Mouse (Mus musculus) hindbrain, postnatal 0 days (tissue): ENCODE measurements at regions not wholly inside any gene's neighbourhood (a gene's known extent, or its start where the extent isn't known, plus 50 kb on each side); places are given as distances from the start of the nearest gene placed in this dataset.

Source experiments
- ATAC-seq: fragments of 200-750 bp; cut with Nextera tagmentation; 2 replicates; pipeline ENCODE4 v1.8.0; 2017; ENCODE audit warnings: mild to moderate bottlenecking, moderate TSS enrichment, moderate library complexity
- DNase-seq: peaks from one replicate; pipeline ENCODE4 v3.0.0-alpha.2; 2015; ENCODE audit warnings: low spot score
- H3K27ac ChIP-seq: fragments of 300-500 bp; sonication (generic); 2 replicates; pipeline ENCODE4 v1.5.1; 2014; ENCODE audit warnings: mild to moderate bottlenecking
- H3K27me3 ChIP-seq: fragments of 300-500 bp; sonication (generic); 2 replicates; pipeline ENCODE4 v1.6.1; 2014; ENCODE audit warnings: low read length, mixed read lengths; ENCODE audit not compliant: insufficient read depth
- H3K36me3 ChIP-seq: fragments of 300-500 bp; sonication (generic); 2 replicates; pipeline ENCODE4 v1.6.1; 2014; ENCODE audit warnings: low read length, mixed read lengths; ENCODE audit not compliant: insufficient read depth
- H3K4me1 ChIP-seq: fragments of 300-500 bp; sonication (generic); 2 replicates; pipeline ENCODE4 v1.6.1; 2014; ENCODE audit warnings: antibody characterized with exemption, low read length, mixed read lengths; ENCODE audit not compliant: insufficient read depth
- H3K4me2 ChIP-seq: fragments of 300-500 bp; sonication (generic); 2 replicates; pipeline ENCODE4 v1.6.1; 2014; ENCODE audit warnings: low read depth, mild to moderate bottlenecking, low read length, moderate library complexity, mixed read lengths
- H3K4me3 ChIP-seq: fragments of 300-500 bp; sonication (generic); 2 replicates; pipeline ENCODE4 v1.5.1; 2014; ENCODE audit warnings: low read length
- H3K9ac ChIP-seq: fragments of 300-500 bp; sonication (generic); replicated peaks from 2 replicates; pipeline ENCODE4 v1.6.1; 2014; ENCODE audit warnings: mild to moderate bottlenecking, low read length, moderate library complexity, mixed read lengths
- H3K9me3 ChIP-seq: fragments of 300-500 bp; sonication (generic); 2 replicates; pipeline ENCODE4 v1.6.1; 2016; ENCODE audit warnings: low read length, mixed read lengths
- CTCF ChIP-seq: IDR thresholded peaks from 2 replicates; pipeline ENCODE4 v1.5.1; 2016; ENCODE audit warnings: antibody characterized with exemption, control low read depth, low read depth
- WGBS: fragments of 180-500 bp; shearing (Covaris S2); extraction: QIAGEN DNeasy Blood & Tissue Kit; methylation state at CpG from one replicate; pipeline ENCODE4 v1.1.7; 2014; 5-methylcytosine and 5-hydroxymethylcytosine counted together

DNA sequence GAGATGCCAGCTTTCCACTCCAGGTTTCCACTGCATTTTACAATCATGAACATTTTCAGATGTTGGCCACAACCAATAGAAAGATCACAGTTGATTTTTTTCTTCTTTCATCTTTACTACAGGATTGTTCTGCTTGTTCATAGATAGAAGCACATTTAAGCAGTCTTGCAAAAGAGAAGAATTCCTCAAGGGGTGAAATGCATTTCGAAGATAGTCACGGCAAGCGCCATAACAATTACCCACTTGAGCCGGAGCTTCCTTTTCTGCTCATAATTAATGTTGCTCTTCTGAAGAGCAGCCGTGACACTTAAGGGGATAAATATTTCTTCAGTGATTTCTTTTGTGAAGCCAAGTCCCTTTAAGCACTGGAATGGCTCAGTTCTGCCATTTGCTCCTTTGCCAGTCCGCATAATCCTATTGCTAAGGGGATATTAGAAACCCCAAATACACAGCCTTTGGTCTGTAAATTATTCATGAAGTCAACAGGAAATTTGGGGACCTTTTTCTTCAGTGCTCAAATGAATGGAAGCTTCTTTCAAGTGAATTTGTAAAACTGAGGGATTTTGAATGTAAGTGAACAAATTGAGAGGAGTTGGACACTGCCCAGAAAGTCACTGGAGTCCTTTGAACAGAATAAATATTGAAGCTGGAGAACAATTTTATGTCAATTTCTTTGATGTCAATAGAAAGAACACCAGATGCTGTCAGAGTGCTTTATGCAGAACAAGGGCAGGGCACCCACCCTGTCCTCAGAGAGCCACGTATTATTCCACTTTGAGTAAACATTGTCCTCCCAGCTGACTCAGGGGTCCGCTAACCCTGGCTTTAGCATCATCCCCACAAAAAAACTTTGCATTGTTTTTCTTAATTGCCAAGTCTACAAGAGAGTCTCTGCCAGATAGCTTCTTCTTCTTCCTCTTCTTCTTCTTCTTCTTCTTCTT, 74.1 kb upstream of the Adcy1 start:
- no peak for TF ChIP-seq CTCF
- H3K9me3 ChIP-seq: no peaks in the 10 kb centered on the region
- no peak overlapping the region for H3K27ac ChIP-seq
- no peaks in the 10 kb centered on the region for H3K27me3 ChIP-seq
- no peak overlapping the region for H3K9ac ChIP-seq
- no peak overlapping the region for H3K4me2 ChIP-seq
- DNase-seq (peak; percentile 16), ATAC-seq (no peak)
- no peaks in the 10 kb centered on the region for H3K36me3 ChIP-seq
- H3K4me3 ChIP-seq: no peak overlapping the region
- WGBS: 41% methylated on average over 8 of the region's 8 CpGs
- no peaks in the 10 kb centered on the region for H3K4me1 ChIP-seq

DNA sequence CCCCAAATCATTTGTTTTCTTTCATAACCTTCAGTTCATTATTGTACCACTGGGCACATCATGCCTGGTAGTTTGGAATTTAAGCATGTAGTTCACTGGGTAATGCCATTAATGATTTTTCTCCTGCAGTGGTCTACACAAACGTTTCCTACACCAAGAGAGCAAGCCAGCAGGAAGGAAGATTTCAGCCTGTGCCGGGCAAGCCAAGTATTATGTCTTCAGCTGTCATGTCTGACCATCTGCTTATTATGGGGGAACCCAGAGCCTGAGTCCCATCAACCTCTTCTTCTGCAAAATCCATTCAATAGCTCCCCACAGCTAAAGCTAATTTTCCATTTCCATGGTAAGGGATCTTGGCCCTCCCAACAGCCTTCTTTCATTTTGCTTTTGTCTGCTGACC, 75.3 kb upstream of the Adcy1 start:
- H3K9me3 ChIP-seq: no peaks in the 10 kb centered on the region
- 25% methylated on average over 2 of the region's 2 CpGs for WGBS
- H3K4me2 ChIP-seq: no peak overlapping the region
- no peak overlapping the region for H3K27ac ChIP-seq
- no peak for TF ChIP-seq CTCF
- H3K4me1 ChIP-seq: no peaks in the 10 kb centered on the region
- H3K9ac ChIP-seq: no peak overlapping the region
- H3K27me3 ChIP-seq: no peaks in the 10 kb centered on the region
- H3K36me3 ChIP-seq: no peaks in the 10 kb centered on the region
- no peak; the same call in 1 of the 2 replicates for ATAC-seq
- no peak overlapping the region for H3K4me3 ChIP-seq
- peak; percentile 24 for DNase-seq

DNA sequence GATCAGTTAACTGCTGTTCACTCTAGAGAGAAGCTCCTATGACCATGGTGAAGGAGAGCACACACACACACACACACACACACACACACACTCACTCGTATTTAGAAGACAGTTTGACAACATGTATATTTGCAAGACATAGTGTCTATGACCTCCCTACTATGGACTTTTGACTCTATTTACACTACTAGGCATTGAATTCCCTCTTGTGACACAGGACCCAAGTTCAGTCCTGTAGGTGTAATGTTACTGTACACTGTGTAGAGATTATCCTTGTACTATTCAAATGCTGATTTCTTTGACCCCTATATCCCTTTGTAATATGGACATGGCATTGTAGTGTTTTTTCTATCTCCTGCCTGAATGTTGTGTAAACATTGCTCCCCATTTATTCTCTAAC, 76.2 kb upstream of the Adcy1 start:
- DNase-seq (no peak), ATAC-seq (no peak)
- Histone ChIP-seq H3K36me3 (no peaks in the 10 kb centered on the region), H3K27ac (no peak overlapping the region), H3K9ac (no peak overlapping the region), H3K4me2 (no peak overlapping the region), H3K27me3 (no peaks in the 10 kb centered on the region), H3K4me1 (no peaks in the 10 kb centered on the region), H3K4me3 (no peak overlapping the region), H3K9me3 (no peaks in the 10 kb centered on the region)
- no peak for TF ChIP-seq CTCF
- 88% methylated on average over 1 of the region's 1 CpGs for WGBS

GRCm38 (mm10) chr11:6982076-6982475, 81.2 kb upstream of the Adcy1 start:
- no peak for DNase-seq
- Histone ChIP-seq H3K9ac (no peak overlapping the region), H3K27me3 (no peaks in the 10 kb centered on the region), H3K9me3 (no peaks in the 10 kb centered on the region), H3K27ac (no peak overlapping the region), H3K4me2 (no peak overlapping the region), H3K4me1 (no peaks in the 10 kb centered on the region), H3K4me3 (no peak overlapping the region), H3K36me3 (no peaks in the 10 kb centered on the region)
- 93% methylated on average over 7 of the region's 7 CpGs for WGBS
- TF ChIP-seq CTCF: no peak
- no peak for ATAC-seq

GRCm38 (mm10) chr11:6979656-6980055, 83.6 kb upstream of the Adcy1 start:
- TF ChIP-seq CTCF: no peak
- H3K4me1 ChIP-seq: no peaks in the 10 kb centered on the region
- no peak overlapping the region for H3K9ac ChIP-seq
- no peak for DNase-seq
- H3K36me3 ChIP-seq: no peaks in the 10 kb centered on the region
- no peak for ATAC-seq
- no peaks in the 10 kb centered on the region for H3K9me3 ChIP-seq
- no peak overlapping the region for H3K4me3 ChIP-seq
- no peaks in the 10 kb centered on the region for H3K27me3 ChIP-seq
- 84% methylated on average over 3 of the region's 3 CpGs for WGBS
- H3K27ac ChIP-seq: no peak overlapping the region
- H3K4me2 ChIP-seq: no peak overlapping the region

- WGBS: 58% methylated on average over 1 of the region's 1 CpGs
- peak; percentile 37 for DNase-seq
- Histone ChIP-seq H3K4me2 (no peak overlapping the region), H3K9ac (no peak overlapping the region), H3K9me3 (no peaks in the 10 kb centered on the region), H3K4me3 (no peak overlapping the region), H3K4me1 (no peaks in the 10 kb centered on the region), H3K27ac (no peak overlapping the region), H3K36me3 (no peaks in the 10 kb centered on the region), H3K27me3 (no peaks in the 10 kb centered on the region)
- no peak for TF ChIP-seq CTCF
- 0 out of 2 replicates have a peak, but pooled peaks have one; percentile 47 for ATAC-seq
Measured at GRCm38 (mm10) chr11:6969196-6969595, 94.1 kb upstream of the Adcy1 start.

DNA sequence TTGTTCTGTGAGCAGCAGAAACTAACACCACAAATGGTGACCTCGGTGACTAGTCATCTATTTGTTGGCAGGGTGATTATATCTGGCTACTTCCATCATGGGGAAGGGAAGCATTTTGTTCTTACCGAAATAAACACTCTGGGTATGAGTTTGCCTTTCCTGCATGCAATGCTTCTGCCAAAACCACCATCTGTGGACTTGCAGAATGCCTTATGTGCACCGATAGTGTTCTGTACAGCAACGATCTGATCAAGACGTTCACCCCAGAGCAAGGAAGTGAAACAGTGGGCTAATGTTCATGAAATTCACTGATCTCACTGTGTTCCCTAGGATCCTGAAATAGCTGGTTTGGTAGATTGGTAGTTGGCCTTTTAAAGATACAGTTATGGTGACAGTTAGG, 96.3 kb upstream of the Adcy1 start:
- no peaks in the 10 kb centered on the region for H3K27me3 ChIP-seq
- TF ChIP-seq CTCF: no peak
- H3K4me2 ChIP-seq: no peak overlapping the region
- H3K9me3 ChIP-seq: no peaks in the 10 kb centered on the region
- H3K4me3 ChIP-seq: no peak overlapping the region
- DNase-seq (no peak), ATAC-seq (no peak)
- H3K9ac ChIP-seq: no peak overlapping the region
- H3K36me3 ChIP-seq: no peaks in the 10 kb centered on the region
- 70% methylated on average over 5 of the region's 5 CpGs for WGBS
- no peaks in the 10 kb centered on the region for H3K4me1 ChIP-seq
- no peak overlapping the region for H3K27ac ChIP-seq
